In the genomic region with DNA sequence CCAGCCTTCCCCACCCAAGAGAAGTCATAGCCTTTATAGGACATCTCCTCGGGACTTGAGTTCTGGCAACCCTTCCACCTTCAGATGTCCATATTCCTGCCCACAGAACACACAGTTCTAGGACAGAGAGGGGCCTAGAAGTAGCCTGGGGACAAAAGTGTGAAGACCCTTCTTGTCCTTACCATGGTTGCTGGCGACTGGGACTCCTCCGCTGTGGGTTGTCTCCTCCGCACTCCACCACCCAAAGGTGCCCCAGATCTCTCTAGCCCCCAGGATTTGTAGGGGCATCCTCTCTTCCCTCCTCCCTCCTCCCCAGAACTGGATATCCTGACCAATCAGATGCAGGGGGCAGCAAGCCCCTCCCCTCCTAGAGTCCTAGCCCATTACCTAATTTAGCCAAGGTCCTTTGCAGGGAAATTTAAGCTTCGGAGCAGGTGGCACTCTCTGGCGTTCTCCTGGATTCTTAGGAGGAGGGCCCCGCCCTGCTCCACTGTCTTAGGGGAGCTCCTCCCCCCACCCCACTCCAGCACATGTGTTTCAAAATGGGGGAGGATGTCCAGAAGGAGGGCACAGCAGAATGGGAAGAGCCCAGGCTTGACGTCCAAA, we compare ENCODE assay signal across 18 mouse cellular contexts. TPM values are rescaled to one million over a fixed set of nuclear protein-coding genes. Genes with fewer than 3 reads are reported as not detected.
DNase-seq lines count a peak whose midpoint lies in the region; ATAC-seq and TF ChIP-seq lines count a peak whose summit lies in the region.
"Had no signal": no experiment of that assay in that cellular context is flagged by ENCODE, and none has a peak within 500 bp of the region (broad histone marks: within the 10 kb centered on the region; RNA-seq: fewer than 3 reads in every experiment).

A gene (minus strand): TSS at position 487 of the 606 bp plus-strand sequence.

- peaks cover 1% of the 10 kb centered on the region for H3K4me1 ChIP-seq in heart, embryonic 16.5 days (ENCODE audit: control insufficient read depth, insufficient read depth, low read length)
- H3K4me1 ChIP-seq in stomach, embryonic 14.5 days (ENCODE audit: control insufficient read depth, insufficient read depth, low read length), result 0 out of 2 replicates have a peak, but pooled peaks cover 2% of the 10 kb centered on the region
- no peaks in the 10 kb centered on the region for H3K4me1 ChIP-seq in stomach, postnatal 0 days (replicated peaks; ENCODE audit: control insufficient read depth, insufficient read depth)

- H3K27ac ChIP-seq in heart, embryonic 16.5 days (ENCODE audit: low read length), result no peak within 1 kb of the TSS
- H3K27ac ChIP-seq in stomach, embryonic 14.5 days (ENCODE audit: low read length), result no peak within 1 kb of the TSS
- H3K27ac ChIP-seq in stomach, postnatal 0 days (replicated peaks), result no peak within 1 kb of the TSS

- H3K4me3 ChIP-seq in heart, embryonic 16.5 days (ENCODE audit: low read length), result no peak within 1 kb of the TSS
- no peak within 1 kb of the TSS for H3K4me3 ChIP-seq in stomach, embryonic 14.5 days (ENCODE audit: low read depth, low read length)
- H3K4me3 ChIP-seq in stomach, postnatal 0 days (ENCODE audit: low read depth, low read length), result no peak within 1 kb of the TSS
- H3K4me3 ChIP-seq: megakaryocyte, embryonic 14.5 days had no signal

- no peak for TF ChIP-seq CTCF in stomach, postnatal 0 days (IDR thresholded peaks at IDR 0.05; ENCODE audit: low read depth)

- H3K27me3 ChIP-seq in heart, embryonic 16.5 days (ENCODE audit: control insufficient read depth, insufficient read depth, low read length), result no peaks in the 10 kb centered on the region
- no peaks in the 10 kb centered on the region for H3K27me3 ChIP-seq in stomach, embryonic 14.5 days (ENCODE audit: control insufficient read depth, insufficient read depth, low read length)
- no peaks in the 10 kb centered on the region for H3K27me3 ChIP-seq in stomach, postnatal 0 days (ENCODE audit: control insufficient read depth, insufficient read depth, low read length)

- intact Hi-C loops in heart, postnatal 14 days (cut with DNase I), result no loop called here
- intact Hi-C loops in gastrocnemius, postnatal 36 days (cut with DNase I), result no loop called here

- 68% methylated on average over 8 of the region's 8 CpGs for WGBS in heart, embryonic 16.5 days
- 69% methylated on average over 8 of the region's 8 CpGs for WGBS in stomach, embryonic 14.5 days
- 63% methylated on average over 8 of the region's 8 CpGs for WGBS in stomach, postnatal 0 days

- no peak for ATAC-seq in heart, embryonic 16.5 days (replicated peaks; ENCODE audit: extremely low read depth, insufficient read depth, low FRiP score)
- 0 out of 2 replicates have a peak, but pooled peaks have one; percentile 23 for ATAC-seq in stomach, embryonic 14.5 days (ENCODE audit: insufficient number of reproducible peaks, insufficient read depth, low FRiP score, low read depth)
- ATAC-seq in stomach, postnatal 0 days (ENCODE audit: low FRiP score, low TSS enrichment), result no peak
- ATAC-seq: hindbrain, embryonic 16.5 days had no signal

- no peaks in the 10 kb centered on the region for H3K36me3 ChIP-seq in heart, embryonic 16.5 days (ENCODE audit: control insufficient read depth, insufficient read depth)
- H3K36me3 ChIP-seq in stomach, embryonic 14.5 days (ENCODE audit: control insufficient read depth, insufficient read depth, low read length), result no peaks in the 10 kb centered on the region
- no peaks in the 10 kb centered on the region for H3K36me3 ChIP-seq in stomach, postnatal 0 days (ENCODE audit: control insufficient read depth, insufficient read depth, low read length)
- H3K36me3 ChIP-seq: G1E had no signal

- H3K9me3 ChIP-seq in heart, embryonic 16.5 days (replicated peaks; ENCODE audit: control insufficient read depth, low read length), result no peaks in the 10 kb centered on the region
- no peaks in the 10 kb centered on the region for H3K9me3 ChIP-seq in stomach, embryonic 14.5 days (ENCODE audit: control insufficient read depth, low read depth, low read length)
- no peaks in the 10 kb centered on the region for H3K9me3 ChIP-seq in stomach, postnatal 0 days (ENCODE audit: control insufficient read depth, low read length)
- H3K9me3 ChIP-seq: G1E had no signal

- H3K9ac ChIP-seq in heart, embryonic 16.5 days (ENCODE audit: low read length), result no peak within 1 kb of the TSS
- H3K9ac ChIP-seq in stomach, embryonic 14.5 days (replicated peaks; ENCODE audit: low read depth, low read length), result no peak within 1 kb of the TSS
- no peak within 1 kb of the TSS for H3K9ac ChIP-seq in stomach, postnatal 0 days (ENCODE audit: low read length)
- H3K9ac ChIP-seq: lung, embryonic 14.5 days had no signal

- no peak for DNase-seq in heart, postnatal 14 days
- no peak for DNase-seq in stomach, postnatal 0 days (ENCODE audit: low spot score)
- peak in 1 of 2 experiments; percentile 54 for DNase-seq in gastrocnemius, postnatal 36 days
- peak; percentile 97 for DNase-seq in skeletal muscle tissue, adult 2 months (ENCODE audit: low read depth, low spot score)
- DNase-seq in Muller cell, postnatal 12 days (ENCODE audit: inconsistent ontology term), result no peak
- DNase-seq in cerebellum, postnatal 25 days, result no peak
- DNase-seq: cerebellum, adult 8-10 months; embryo, embryonic 11 days; heart, postnatal 10 days; lung, embryonic 14.5 days; right cerebral cortex, postnatal 25 days had no signal

- TF ChIP-seq EP300 in stomach, postnatal 0 days (optimal IDR thresholded peaks at IDR 0.05), result no peak

- H3K4me2 ChIP-seq in heart, embryonic 16.5 days (ENCODE audit: low read depth, low read length), result no peak within 1 kb of the TSS
- H3K4me2 ChIP-seq in stomach, embryonic 14.5 days (replicated peaks; ENCODE audit: low read depth, low read length), result no peak within 1 kb of the TSS
- H3K4me2 ChIP-seq in stomach, postnatal 0 days (replicated peaks; ENCODE audit: low read depth), result no peak within 1 kb of the TSS
- H3K4me2 ChIP-seq: lung, embryonic 14.5 days had no signal

RNA-seq across cellular contexts. Expression of the gene that starts here (rescaled TPM):
- 6.7 and 28.8 TPM in 2 replicates for polyA plus RNA-seq in heart, embryonic 16.5 days (2015; fragmentation: Nextera tagmentation; extraction: Ambion mirVana)
- total RNA-seq in heart, postnatal 14 days (2021), result not detected
- polyA plus RNA-seq in stomach, embryonic 14.5 days (2014; fragmentation: Nextera tagmentation; extraction: Ambion mirVana), result 1.1 and 2.1 TPM in 2 replicates
- polyA plus RNA-seq in stomach, postnatal 0 days (2015; fragmentation: Nextera tagmentation; extraction: Ambion mirVana), result 7.0 and 8.5 TPM in 2 replicates
- total RNA-seq in gastrocnemius, postnatal 36 days (2021), result over 10,000 TPM; 16,945 to 17,744 TPM
- total RNA-seq: G1E; midbrain, postnatal 0 days had no signal
- polyA plus RNA-seq: forebrain, embryonic 11.5 days; G1E; lung, embryonic 14.5 days had no signal

Comparison
In these comparisons a context has a peak if more than half of its experiments do, and no peak if none do; other contexts are left out.
1. RNA of the gene that starts here (total RNA-seq): 16,945 to 17,744 TPM in gastrocnemius, postnatal 36 days; not detected in heart, postnatal 14 days; every median in the first group is over 1,000 times any median in the second.